ENCODE assay signal across 8 mouse cellular contexts in genomic region chr10:60831379-60831778, GRCm38 (mm10). TPM values are rescaled to one million over a fixed set of nuclear protein-coding genes. Genes with fewer than 3 reads are reported as not detected.
A peak's percentile ranks its signal among the peaks of the same experiment; 100 is the strongest.
DNase-seq lines count a peak whose midpoint lies in the region; ATAC-seq and TF ChIP-seq lines count a peak whose summit lies in the region.

Unc5b (minus strand) TSS chr10:60831581.

- ATAC-seq in hindbrain, embryonic 15.5 days (ENCODE audit: low FRiP score, low read depth): peak; percentile 94

- WGBS in hindbrain, embryonic 15.5 days: under 1% methylated on average over 52 of the region's 53 CpGs

- intact Hi-C loops in gastrocnemius, adult 2 months (cut with DNase I): loop anchor here (1.0 to 5.0 kb wide), 2 partner anchors 52 to 236 kb away; no protein-coding TSS in a partner anchor

- peaks cover 43% of the 10 kb centered on the region for H3K4me1 ChIP-seq in hindbrain, embryonic 15.5 days (replicated peaks)

- peak within 1 kb of the TSS; percentile 88 for H3K4me3 ChIP-seq in gastrocnemius, adult 2 months
- H3K4me3 ChIP-seq in hindbrain, embryonic 15.5 days: peak within 1 kb of the TSS; percentile 59

- peaks cover 66% of the 10 kb centered on the region for H3K27me3 ChIP-seq in hindbrain, embryonic 15.5 days

- TF ChIP-seq CTCF in gastrocnemius, adult 2 months (IDR thresholded peaks at IDR 0.05): peak; percentile 72

- H3K9ac ChIP-seq in hindbrain, embryonic 15.5 days: peak within 1 kb of the TSS; percentile 58

- peak within 1 kb of the TSS; percentile 87 for H3K27ac ChIP-seq in gastrocnemius, adult 2 months
- peak within 1 kb of the TSS; percentile 49; the same call in 1 of the 2 replicates for H3K27ac ChIP-seq in hindbrain, embryonic 15.5 days (replicated peaks)

- H3K9me3 ChIP-seq in hindbrain, embryonic 15.5 days: no peaks in the 10 kb centered on the region

- DNase-seq in ZHBTc4 (ENCODE audit: low read depth, low spot score): peak; percentile 91
- DNase-seq in cerebellum, postnatal 36 days: peak; percentile 93 to 96
- peak; percentile 96 for DNase-seq in gastrocnemius, adult 2 months
- DNase-seq in layer of hippocampus, postnatal 36 days: peak; percentile 88 to 89
- peak; percentile 97 for DNase-seq in lung, postnatal 14 days
- peak; percentile 90 for DNase-seq in retina, postnatal 7 days (ENCODE audit: low read depth, low spot score)
- peak; percentile 95 to 98 for DNase-seq in urinary bladder, adult 18-20 months (ENCODE audit: low spot score in 2 of 2)

- no peaks in the 10 kb centered on the region for H3K36me3 ChIP-seq in hindbrain, embryonic 15.5 days

- H3K4me2 ChIP-seq in hindbrain, embryonic 15.5 days: peak within 1 kb of the TSS; percentile 97

RNA-seq across cellular contexts. Expression of gene Unc5b, which starts in this region (rescaled TPM):
- 1 to 10 TPM; 1.4 to 2.9 TPM for total RNA-seq in gastrocnemius, adult 2 months (2021)
- 2.8 and 3.5 TPM in 2 replicates for polyA plus RNA-seq in hindbrain, embryonic 15.5 days (2015; fragmentation: Nextera tagmentation; extraction: Ambion mirVana)
- 10 to 100 TPM; 14.0 to 14.1 TPM for total RNA-seq in layer of hippocampus, postnatal 36 days (2021)

Comparison
In these comparisons a context has a peak if more than half of its experiments do, and no peak if none do; other contexts are left out.
1. Peak in every context shown above with its lines: DNase-seq, ATAC-seq, H3K4me3 ChIP-seq and H3K27ac ChIP-seq.